Mouse (Mus musculus): ENCODE results near the gene Slamf6. TPM values are rescaled to one million over a fixed set of nuclear protein-coding genes. Genes with fewer than 3 reads are reported as not detected.

The Slamf6 gene
- polyA plus RNA-seq, 2 experiments = 0.17 to 0.93 TPM

GRCm38 (mm10) chr1:171977891-171978290, 60.6 kb downstream of the Slamf6 start:
- WGBS (ENCODE audit: insufficient replicate concordance) = 65% methylated on average over 2 of the region's 2 CpGs
- DNase-seq (ENCODE audit: low read depth in 3 of 3, low spot score in 3 of 3) = no peak
- ATAC-seq (ENCODE audit: insufficient read depth) = no peak

GRCm38 (mm10) chr1:171979969-171980730, 62.8 kb downstream of the Slamf6 start:
- no peak for TF ChIP-seq EP300 (IDR thresholded peaks at IDR 0.05; ENCODE audit: low read depth)
- no peak for TF ChIP-seq CTCF (IDR thresholded peaks at IDR 0.05; ENCODE audit: low read depth)
- H3K9me3 ChIP-seq (ENCODE audit: control insufficient read depth, low read length) = no peaks in the 10 kb centered on the region
- H3K27me3 ChIP-seq (ENCODE audit: control insufficient read depth, insufficient read depth, low read length) = no peaks in the 10 kb centered on the region
- H3K36me3 ChIP-seq (replicated peaks; ENCODE audit: control insufficient read depth, insufficient read depth, low read depth) = no peaks in the 10 kb centered on the region
- H3K27ac ChIP-seq = no peak overlapping the region
- ATAC-seq (ENCODE audit: insufficient read depth) (no peak), DNase-seq (ENCODE audit: low read depth in 3 of 3, low spot score in 3 of 3) (no peak)
- no peaks in the 10 kb centered on the region for H3K4me1 ChIP-seq (replicated peaks; ENCODE audit: control insufficient read depth in 2 of 2, insufficient read depth in 2 of 2, low read length in 1 of 2)
- no peak overlapping the region for H3K4me2 ChIP-seq (ENCODE audit: low read depth)
- H3K4me3 ChIP-seq (ENCODE audit: insufficient read depth in 1 of 2, low read depth in 2 of 2, low read length in 2 of 2) = no peak overlapping the region
- WGBS (ENCODE audit: insufficient replicate concordance) = 78% methylated on average over 13 of the region's 13 CpGs
- no peak overlapping the region for H3K9ac ChIP-seq (replicated peaks)

More at GRCm38 (mm10) chr1:171977891-171978290, 60.6 kb downstream of the Slamf6 start:
- H3K4me3 ChIP-seq (ENCODE audit: insufficient read depth in 1 of 2, low read depth in 2 of 2, low read length in 2 of 2) = no peak overlapping the region
- H3K4me2 ChIP-seq (ENCODE audit: low read depth) = no peak overlapping the region
- H3K27me3 ChIP-seq (ENCODE audit: control insufficient read depth, insufficient read depth, low read length) = no peaks in the 10 kb centered on the region
- no peaks in the 10 kb centered on the region for H3K4me1 ChIP-seq (replicated peaks; ENCODE audit: control insufficient read depth in 2 of 2, insufficient read depth in 2 of 2, low read length in 1 of 2)
- H3K27ac ChIP-seq = no peak overlapping the region
- TF ChIP-seq CTCF (IDR thresholded peaks at IDR 0.05; ENCODE audit: low read depth) (no peak), EP300 (IDR thresholded peaks at IDR 0.05; ENCODE audit: low read depth) (no peak)
- no peaks in the 10 kb centered on the region for H3K36me3 ChIP-seq (replicated peaks; ENCODE audit: control insufficient read depth, insufficient read depth, low read depth)
- H3K9me3 ChIP-seq (ENCODE audit: control insufficient read depth, low read length) = no peaks in the 10 kb centered on the region
- H3K9ac ChIP-seq (replicated peaks) = no peak overlapping the region

- Histone ChIP-seq H3K4me1 (replicated peaks; ENCODE audit: control insufficient read depth in 2 of 2, insufficient read depth in 2 of 2, low read length in 1 of 2) (no peaks in the 10 kb centered on the region), H3K36me3 (replicated peaks; ENCODE audit: control insufficient read depth, insufficient read depth, low read depth) (no peaks in the 10 kb centered on the region), H3K9me3 (ENCODE audit: control insufficient read depth, low read length) (no peaks in the 10 kb centered on the region), H3K27ac (no peak overlapping the region), H3K9ac (replicated peaks) (no peak overlapping the region), H3K4me2 (ENCODE audit: low read depth) (no peak overlapping the region), H3K4me3 (ENCODE audit: insufficient read depth in 1 of 2, low read depth in 2 of 2, low read length in 2 of 2) (no peak overlapping the region), H3K27me3 (ENCODE audit: control insufficient read depth, insufficient read depth, low read length) (no peaks in the 10 kb centered on the region)
- TF ChIP-seq EP300 (IDR thresholded peaks at IDR 0.05; ENCODE audit: low read depth) (no peak), CTCF (IDR thresholded peaks at IDR 0.05; ENCODE audit: low read depth) (no peak)
- ATAC-seq (ENCODE audit: insufficient read depth) = no peak
- no peak for DNase-seq (ENCODE audit: low read depth in 3 of 3, low spot score in 3 of 3)
- 54% methylated on average over 5 of the region's 5 CpGs for WGBS (ENCODE audit: insufficient replicate concordance)
Measured at GRCm38 (mm10) chr1:171982170-171982569, 64.9 kb downstream of the Slamf6 start.

- H3K27ac ChIP-seq = no peak overlapping the region
- 55% methylated on average over 4 of the region's 4 CpGs for WGBS (ENCODE audit: insufficient replicate concordance)
- H3K4me2 ChIP-seq (ENCODE audit: low read depth) = no peak overlapping the region
- no peak for DNase-seq (ENCODE audit: low read depth in 3 of 3, low spot score in 3 of 3)
- ATAC-seq (ENCODE audit: insufficient read depth) = no peak
- no peaks in the 10 kb centered on the region for H3K36me3 ChIP-seq (replicated peaks; ENCODE audit: control insufficient read depth, insufficient read depth, low read depth)
- H3K27me3 ChIP-seq (ENCODE audit: control insufficient read depth, insufficient read depth, low read length) = no peaks in the 10 kb centered on the region
- no peaks in the 10 kb centered on the region for H3K4me1 ChIP-seq (replicated peaks; ENCODE audit: control insufficient read depth in 2 of 2, insufficient read depth in 2 of 2, low read length in 1 of 2)
- no peak overlapping the region for H3K4me3 ChIP-seq (ENCODE audit: insufficient read depth in 1 of 2, low read depth in 2 of 2, low read length in 2 of 2)
- H3K9me3 ChIP-seq (ENCODE audit: control insufficient read depth, low read length) = no peaks in the 10 kb centered on the region
- TF ChIP-seq EP300 (IDR thresholded peaks at IDR 0.05; ENCODE audit: low read depth) (no peak), CTCF (IDR thresholded peaks at IDR 0.05; ENCODE audit: low read depth) (no peak)
- H3K9ac ChIP-seq (replicated peaks) = no peak overlapping the region
Measured at GRCm38 (mm10) chr1:171982740-171983139, 65.4 kb downstream of the Slamf6 start.

GRCm38 (mm10) chr1:171983372-171984001, 66.2 kb downstream of the Slamf6 start:
- no peaks in the 10 kb centered on the region for H3K4me1 ChIP-seq (replicated peaks; ENCODE audit: control insufficient read depth in 2 of 2, insufficient read depth in 2 of 2, low read length in 1 of 2)
- no peak overlapping the region for H3K9ac ChIP-seq (replicated peaks)
- no peak overlapping the region for H3K4me2 ChIP-seq (ENCODE audit: low read depth)
- no peaks in the 10 kb centered on the region for H3K27me3 ChIP-seq (ENCODE audit: control insufficient read depth, insufficient read depth, low read length)
- no peaks in the 10 kb centered on the region for H3K9me3 ChIP-seq (ENCODE audit: control insufficient read depth, low read length)
- TF ChIP-seq CTCF (IDR thresholded peaks at IDR 0.05; ENCODE audit: low read depth) = no peak
- TF ChIP-seq EP300 (IDR thresholded peaks at IDR 0.05; ENCODE audit: low read depth) = no peak
- ATAC-seq (ENCODE audit: insufficient read depth) = no peak
- no peak for DNase-seq (ENCODE audit: low read depth in 3 of 3, low spot score in 3 of 3)
- no peaks in the 10 kb centered on the region for H3K36me3 ChIP-seq (replicated peaks; ENCODE audit: control insufficient read depth, insufficient read depth, low read depth)
- H3K27ac ChIP-seq = no peak overlapping the region
- H3K4me3 ChIP-seq (ENCODE audit: insufficient read depth in 1 of 2, low read depth in 2 of 2, low read length in 2 of 2) = no peak overlapping the region
- WGBS (ENCODE audit: insufficient replicate concordance) = 22% methylated on average over 3 of the region's 3 CpGs

Data from liver, embryonic 14.5 days (tissue).